Mouse (Mus musculus) ES-Bruce4 (cell line): ENCODE results near the gene Gm20683. TPM values are rescaled to one million over a fixed set of nuclear protein-coding genes. Genes with fewer than 3 reads are reported as not detected.

Source experiments
- H3K27ac ChIP-seq: 2 replicates; pipeline ENCODE4 v1.5.1; 2012; ENCODE audit warnings: low read length, inconsistent platforms; ENCODE audit not compliant: insufficient read depth
- H3K27me3 ChIP-seq: 2 replicates; pipeline ENCODE4 v1.6.1; 2012; ENCODE audit warnings: mild to moderate bottlenecking, low read length, inconsistent platforms; ENCODE audit not compliant: control insufficient read depth, poor library complexity, insufficient read depth, severe bottlenecking
- H3K36me3 ChIP-seq: 2 replicates; pipeline ENCODE4 v1.6.1; 2012; ENCODE audit warnings: inconsistent platforms, mild to moderate bottlenecking, low read length, moderate library complexity; ENCODE audit not compliant: control insufficient read depth, poor library complexity, insufficient read depth, severe bottlenecking
- H3K4me1 ChIP-seq: one replicate; pipeline ENCODE4 v1.8.1; 2011; ENCODE audit warnings: low read length; ENCODE audit not compliant: control insufficient read depth, insufficient read depth
- H3K4me3 ChIP-seq: 2 replicates; pipeline ENCODE4 v1.5.1; 2011; ENCODE audit warnings: low read depth, mild to moderate bottlenecking, low read length
- H3K9ac ChIP-seq: 2 replicates; pipeline ENCODE4 v1.6.1; 2012; ENCODE audit warnings: low read depth, mild to moderate bottlenecking, inconsistent platforms; ENCODE audit not compliant: poor library complexity, severe bottlenecking
- H3K9me3 ChIP-seq: replicated peaks from 2 replicates; pipeline ENCODE4 v1.6.1; 2012; ENCODE audit warnings: mild to moderate bottlenecking, low read length, inconsistent platforms; ENCODE audit not compliant: control insufficient read depth, poor library complexity, insufficient read depth, severe bottlenecking
- CTCF ChIP-seq: IDR thresholded peaks from one replicate; pipeline ENCODE4 v1.8.1; 2011; ENCODE audit warnings: low read depth, low read length
- EP300 ChIP-seq: IDR thresholded peaks from 2 replicates; pipeline ENCODE4 v1.6.1; 2011; ENCODE audit warnings: low read depth, low read length; ENCODE audit not compliant: insufficient read depth
- POLR2A ChIP-seq: IDR thresholded peaks from one replicate; pipeline ENCODE4 v1.8.1; 2011; ENCODE audit warnings: low read length; ENCODE audit not compliant: insufficient read depth
- polyA plus RNA-seq: library from polyadenylated mRNA; stranded (reverse); fragments of >200 nt; gene quantifications from 2 replicates; pipeline ENCODE4 v1.2.4, GENCODE M21; 2011; ENCODE audit warnings: low read depth; ENCODE audit not compliant: missing spikeins, insufficient read depth, insufficient read length

The Gm20683 gene
- polyA plus RNA-seq, 1 experiment: 1.4 TPM

GRCm38 (mm10) chr17:25883268-25883667 is 41.7 kb upstream of the Gm20683 start:
- H3K9me3 ChIP-seq: no peaks in the 10 kb centered on the region
- H3K4me1 ChIP-seq: peaks cover 7% of the 10 kb centered on the region
- no peaks in the 10 kb centered on the region for H3K27me3 ChIP-seq
- no peak overlapping the region for H3K9ac ChIP-seq
- H3K27ac ChIP-seq: no peak overlapping the region
- TF ChIP-seq CTCF (no peak), POLR2A (no peak), EP300 (no peak)
- H3K36me3 ChIP-seq: peaks cover 5% of the 10 kb centered on the region; the same call in 1 of the 2 replicates
- no peak overlapping the region for H3K4me3 ChIP-seq

DNA sequence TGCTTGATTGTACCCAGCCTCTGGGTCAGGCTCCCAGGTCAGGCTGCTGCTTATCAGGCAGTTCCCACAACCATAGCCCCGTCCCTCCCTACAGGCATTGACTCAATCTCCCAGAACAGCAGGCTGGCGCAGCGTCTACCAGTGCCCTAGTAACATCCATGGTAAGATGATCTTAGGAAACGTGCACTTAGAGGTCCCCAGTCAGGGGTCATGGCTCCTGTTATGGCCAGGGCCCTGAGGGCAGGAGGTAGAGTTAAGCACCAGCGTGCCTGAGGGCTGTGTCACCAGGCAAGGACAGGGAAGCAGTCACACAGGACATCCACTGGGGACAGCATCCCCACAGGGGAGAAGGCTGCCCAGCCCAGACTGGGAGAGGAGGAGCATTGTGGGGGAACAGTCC is 40.7 kb upstream of the Gm20683 start:
- TF ChIP-seq POLR2A: no peak
- TF ChIP-seq CTCF: no peak
- TF ChIP-seq EP300: no peak
- Histone ChIP-seq H3K27ac (no peak overlapping the region), H3K27me3 (no peaks in the 10 kb centered on the region), H3K9me3 (no peaks in the 10 kb centered on the region), H3K4me3 (no peak overlapping the region), H3K9ac (no peak overlapping the region), H3K4me1 (peaks cover 7% of the 10 kb centered on the region), H3K36me3 (peaks cover 5% of the 10 kb centered on the region; the same call in 1 of the 2 replicates)

GRCm38 (mm10) chr17:25881691-25882090 is 40.1 kb upstream of the Gm20683 start:
- Histone ChIP-seq H3K9me3 (no peaks in the 10 kb centered on the region), H3K27ac (peak overlapping the region; percentile 25), H3K9ac (no peak overlapping the region), H3K4me3 (no peak overlapping the region), H3K27me3 (no peaks in the 10 kb centered on the region), H3K4me1 (peaks cover 7% of the 10 kb centered on the region), H3K36me3 (peaks cover 5% of the 10 kb centered on the region; the same call in 1 of the 2 replicates)
- no peak for TF ChIP-seq CTCF
- TF ChIP-seq POLR2A: no peak
- no peak for TF ChIP-seq EP300

- no peak overlapping the region for H3K4me3 ChIP-seq
- peak overlapping the region; percentile 25 for H3K27ac ChIP-seq
- TF ChIP-seq CTCF (no peak), POLR2A (no peak), EP300 (no peak)
- no peaks in the 10 kb centered on the region for H3K9me3 ChIP-seq
- H3K36me3 ChIP-seq: peaks cover 5% of the 10 kb centered on the region; the same call in 1 of the 2 replicates
- H3K27me3 ChIP-seq: no peaks in the 10 kb centered on the region
- no peak overlapping the region for H3K9ac ChIP-seq
- peaks cover 11% of the 10 kb centered on the region for H3K4me1 ChIP-seq
These were observed 39.5 kb upstream of the Gm20683 start for GRCm38 (mm10) chr17:25880913-25881641.

GRCm38 (mm10) chr17:25880196-25880910 is 38.8 kb upstream of the Gm20683 start, which contains the start of gene Wfikkn1:
TSS of gene Wfikkn1 (minus strand) at chr17:25880858.
- no peak within 1 kb of the TSS for H3K4me3 ChIP-seq
- no peak for TF ChIP-seq CTCF
- no peak for TF ChIP-seq POLR2A
- TF ChIP-seq EP300: no peak
- H3K27ac ChIP-seq: peak within 1 kb of the TSS; percentile 25
- no peaks in the 10 kb centered on the region for H3K9me3 ChIP-seq
- peaks cover 11% of the 10 kb centered on the region for H3K4me1 ChIP-seq
- H3K9ac ChIP-seq: no peak within 1 kb of the TSS
- H3K27me3 ChIP-seq: no peaks in the 10 kb centered on the region
- H3K36me3 ChIP-seq: peaks cover 5% of the 10 kb centered on the region; the same call in 1 of the 2 replicates

- H3K4me3 ChIP-seq: no peak overlapping the region
These were observed 38.2 kb upstream of the Gm20683 start for GRCm38 (mm10) chr17:25879750-25880149.

More at GRCm38 (mm10) chr17:25879750-25880149, 38.2 kb upstream of the Gm20683 start:
- TF ChIP-seq POLR2A: no peak
- no peak for TF ChIP-seq EP300
- no peak for TF ChIP-seq CTCF
- H3K36me3 ChIP-seq: peaks cover 5% of the 10 kb centered on the region; the same call in 1 of the 2 replicates
- no peaks in the 10 kb centered on the region for H3K9me3 ChIP-seq
- H3K27ac ChIP-seq: no peak overlapping the region
- peaks cover 11% of the 10 kb centered on the region for H3K4me1 ChIP-seq
- H3K27me3 ChIP-seq: no peaks in the 10 kb centered on the region
- H3K9ac ChIP-seq: no peak overlapping the region
